Mouse (Mus musculus) stomach, postnatal 0 days (tissue): Measurements from ENCODE around the gene Pdzrn4.

Experiments
- CTCF ChIP-seq: IDR thresholded peaks from 2 replicates; pipeline ENCODE4 v1.5.1; 2016; ENCODE audit warnings: antibody characterized with exemption, low read depth, mild to moderate bottlenecking, moderate library complexity
- EP300 ChIP-seq: optimal IDR thresholded peaks from 2 replicates; pipeline ENCODE3; 2016; ENCODE audit warnings: antibody characterized with exemption

GRCm38 (mm10) chr15:92416141-92416540, 19.5 kb downstream of the Pdzrn4 start:
- TF ChIP-seq CTCF (no peak), EP300 (no peak)
